Mouse (Mus musculus) frontal cortex, postnatal 10 days (tissue): Measurements from ENCODE around the gene Acss2.

Source experiments
- DNase-seq, 2 experiments: peaks; one replicate each; pipeline ENCODE4 v3.0.0; 2022; ENCODE audit warnings: low spot score in 2 of 2, mixed read lengths in 1 of 2

The Acss2 gene

DNA sequence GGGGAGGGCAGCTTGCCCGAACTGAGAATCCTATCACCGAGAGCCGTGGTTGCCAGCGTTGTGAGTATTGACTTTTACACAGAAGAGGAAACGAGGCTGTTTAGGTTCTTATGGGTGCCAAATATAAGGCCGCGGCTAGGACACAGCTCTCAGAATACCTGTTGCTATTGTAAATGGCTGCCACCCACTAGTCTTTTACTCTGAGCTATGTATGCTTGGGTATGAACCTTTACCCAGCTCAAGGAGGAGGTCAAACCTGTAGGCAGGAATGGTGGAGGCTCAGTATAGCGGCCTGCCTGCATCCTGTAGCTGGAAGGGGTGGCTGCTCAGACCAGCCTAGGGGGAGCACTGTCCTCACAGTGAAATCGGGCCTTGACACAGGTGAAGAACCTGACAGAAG, 110.4 kb downstream of the Acss2 start:
- no peak for DNase-seq

DNA sequence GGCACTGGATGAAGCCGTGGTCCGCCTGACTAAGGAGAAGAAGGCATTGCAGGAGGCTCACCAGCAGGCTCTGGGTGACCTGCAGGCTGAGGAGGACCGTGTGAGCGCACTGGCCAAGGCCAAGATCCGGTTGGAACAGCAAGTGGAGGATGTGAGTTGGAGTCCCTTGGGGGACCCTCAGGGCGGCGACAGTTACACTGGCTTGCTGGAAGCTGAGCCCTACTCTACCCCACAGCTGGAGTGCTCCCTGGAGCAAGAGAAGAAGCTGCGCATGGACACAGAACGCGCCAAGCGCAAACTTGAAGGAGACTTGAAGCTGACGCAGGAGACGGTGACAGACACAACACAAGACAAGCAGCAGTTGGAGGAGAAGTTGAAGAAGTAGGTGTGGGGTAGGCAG, 110.8 kb downstream of the Acss2 start:
- DNase-seq = no peak

DNA sequence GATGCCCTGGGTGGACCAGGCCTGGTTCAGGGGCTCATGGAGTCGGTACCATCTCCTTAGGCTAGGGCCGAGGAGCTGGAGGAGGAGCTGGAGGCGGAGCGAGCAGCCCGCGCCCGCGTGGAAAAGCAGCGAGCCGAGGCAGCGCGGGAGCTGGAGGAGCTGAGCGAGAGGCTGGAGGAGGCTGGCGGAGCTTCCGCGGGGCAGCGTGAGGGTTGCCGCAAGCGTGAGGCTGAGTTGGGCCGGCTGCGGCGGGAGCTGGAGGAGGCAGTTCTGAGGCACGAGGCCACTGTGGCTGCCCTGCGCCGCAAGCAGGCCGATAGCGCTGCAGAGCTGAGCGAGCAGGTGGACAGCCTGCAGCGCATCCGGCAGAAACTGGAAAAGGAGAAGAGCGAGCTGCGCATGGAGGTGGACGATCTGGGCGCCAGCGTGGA, 111.5 kb downstream of the Acss2 start:
- DNase-seq = peak in 1 of 2 experiments; percentile 52

DNA sequence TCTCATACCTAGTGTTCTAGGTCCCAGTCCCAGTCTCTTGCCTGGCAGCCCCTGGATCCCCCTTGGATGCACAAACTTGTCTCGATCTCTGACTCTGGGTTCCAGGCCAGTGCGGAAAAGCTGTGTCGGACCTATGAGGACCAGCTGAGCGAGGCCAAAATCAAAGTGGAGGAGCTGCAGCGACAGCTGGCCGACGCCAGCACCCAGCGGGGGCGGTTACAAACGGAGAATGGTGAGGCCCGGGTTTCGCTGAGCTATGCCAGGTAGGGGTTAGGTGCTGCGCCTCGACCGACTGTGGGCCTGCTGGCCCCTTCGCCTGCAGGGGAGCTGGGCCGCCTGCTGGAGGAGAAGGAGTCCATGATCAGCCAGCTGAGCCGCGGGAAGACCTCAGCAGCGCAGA, 112.4 kb downstream of the Acss2 start:
- no peak for DNase-seq

DNA sequence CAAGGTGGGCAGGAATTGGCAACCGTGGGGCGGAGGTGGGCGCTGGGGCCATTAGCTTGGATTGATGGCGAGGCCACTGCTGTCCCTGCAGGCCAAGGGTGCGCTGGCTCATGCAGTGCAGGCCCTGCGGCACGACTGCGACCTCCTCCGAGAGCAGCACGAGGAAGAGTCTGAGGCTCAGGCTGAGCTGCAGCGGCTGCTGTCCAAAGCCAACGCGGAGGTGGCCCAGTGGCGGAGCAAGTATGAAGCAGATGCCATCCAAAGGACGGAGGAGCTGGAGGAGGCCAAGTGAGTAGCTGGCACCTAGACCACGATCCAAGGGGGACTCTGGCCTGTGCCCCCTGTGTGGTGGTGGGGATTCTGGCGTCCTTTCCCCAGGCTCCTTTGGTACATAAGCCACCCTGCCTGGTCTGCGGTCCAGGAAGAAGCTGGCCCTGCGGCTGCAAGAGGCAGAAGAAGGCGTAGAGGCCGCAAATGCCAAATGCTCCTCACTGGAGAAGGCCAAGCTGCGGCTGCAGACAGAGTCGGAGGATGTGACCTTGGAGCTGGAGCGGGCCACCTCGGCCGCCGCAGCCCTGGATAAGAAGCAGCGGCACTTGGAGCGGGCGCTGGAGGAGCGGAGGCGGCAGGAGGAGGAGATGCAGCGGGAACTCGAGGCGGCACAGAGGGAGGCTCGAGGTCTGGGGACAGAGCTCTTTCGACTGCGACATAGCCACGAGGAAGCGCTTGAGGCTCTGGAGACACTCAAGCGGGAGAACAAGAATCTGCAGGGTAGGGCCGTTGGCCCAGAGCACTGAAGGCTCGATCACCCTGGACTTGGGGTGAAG, 113.1 kb downstream of the Acss2 start:
- DNase-seq = peak in 1 of 2 experiments; percentile 41

DNA sequence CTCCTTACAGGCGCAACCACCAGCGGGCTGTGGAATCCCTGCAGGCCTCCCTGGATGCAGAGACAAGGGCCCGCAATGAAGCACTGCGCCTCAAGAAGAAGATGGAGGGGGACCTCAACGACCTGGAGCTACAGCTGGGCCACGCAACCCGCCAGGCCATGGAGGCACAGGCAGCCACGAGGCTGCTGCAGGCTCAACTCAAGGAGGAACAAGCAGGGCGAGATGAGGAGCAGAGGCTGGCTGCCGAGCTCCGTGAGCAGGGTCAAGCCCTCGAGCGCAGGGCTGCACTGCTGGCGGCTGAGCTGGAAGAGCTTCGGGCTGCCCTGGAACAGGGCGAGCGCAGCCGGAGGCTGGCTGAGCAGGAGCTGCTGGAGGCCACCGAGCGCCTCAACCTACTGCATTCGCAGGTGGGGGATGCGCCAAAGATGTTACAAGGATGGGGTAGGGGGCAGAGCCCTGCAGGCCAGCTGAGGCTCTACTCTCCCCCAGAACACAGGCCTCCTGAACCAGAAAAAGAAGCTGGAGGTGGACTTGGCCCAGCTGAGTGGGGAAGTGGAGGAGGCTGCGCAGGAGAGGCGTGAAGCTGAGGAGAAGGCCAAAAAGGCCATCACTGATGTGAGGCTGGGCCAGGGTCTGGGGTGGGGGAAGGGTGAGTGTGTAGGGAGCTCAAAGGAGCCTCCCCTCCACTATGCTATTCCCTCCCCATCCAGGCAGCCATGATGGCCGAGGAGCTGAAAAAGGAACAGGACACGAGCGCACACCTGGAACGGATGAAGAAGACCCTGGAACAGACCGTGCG, 114.6 kb downstream of the Acss2 start:
- DNase-seq = no peak

DNA sequence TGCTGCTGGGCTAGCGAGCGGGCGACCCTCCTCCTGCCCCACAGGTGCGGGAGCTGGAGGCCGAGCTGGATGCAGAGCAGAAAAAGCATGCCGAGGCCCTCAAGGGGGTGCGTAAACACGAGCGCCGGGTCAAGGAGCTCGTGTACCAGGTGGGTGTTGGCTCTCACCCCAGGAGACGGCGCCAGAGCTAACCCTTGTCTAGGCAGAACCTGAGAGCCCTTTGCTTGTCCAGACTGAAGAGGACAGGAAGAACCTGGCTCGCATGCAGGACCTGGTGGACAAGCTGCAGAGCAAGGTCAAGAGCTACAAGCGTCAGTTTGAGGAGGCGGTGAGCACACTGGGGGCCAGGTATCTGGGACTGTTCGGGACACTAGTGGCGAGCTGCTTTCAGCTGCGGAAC, 115.4 kb downstream of the Acss2 start:
- no peak for DNase-seq

DNA sequence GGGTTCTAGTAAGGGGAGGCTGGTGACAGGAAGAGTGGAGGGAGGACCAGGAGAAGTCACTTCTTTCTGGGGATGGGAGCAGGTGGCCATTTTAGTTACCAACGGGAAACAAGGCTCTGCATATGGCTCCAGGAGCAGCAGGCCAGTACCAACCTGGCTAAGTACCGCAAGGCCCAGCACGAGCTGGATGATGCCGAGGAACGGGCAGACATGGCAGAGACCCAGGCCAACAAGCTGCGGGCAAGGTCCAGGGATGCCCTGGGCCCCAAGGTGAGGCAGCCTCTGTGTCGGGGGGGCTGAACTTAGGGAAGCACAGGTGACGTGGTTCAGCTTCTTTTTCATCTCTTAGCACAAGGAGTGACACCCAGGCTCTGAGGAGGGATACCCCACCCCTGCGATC, 116.0 kb downstream of the Acss2 start:
- DNase-seq = no peak

DNA sequence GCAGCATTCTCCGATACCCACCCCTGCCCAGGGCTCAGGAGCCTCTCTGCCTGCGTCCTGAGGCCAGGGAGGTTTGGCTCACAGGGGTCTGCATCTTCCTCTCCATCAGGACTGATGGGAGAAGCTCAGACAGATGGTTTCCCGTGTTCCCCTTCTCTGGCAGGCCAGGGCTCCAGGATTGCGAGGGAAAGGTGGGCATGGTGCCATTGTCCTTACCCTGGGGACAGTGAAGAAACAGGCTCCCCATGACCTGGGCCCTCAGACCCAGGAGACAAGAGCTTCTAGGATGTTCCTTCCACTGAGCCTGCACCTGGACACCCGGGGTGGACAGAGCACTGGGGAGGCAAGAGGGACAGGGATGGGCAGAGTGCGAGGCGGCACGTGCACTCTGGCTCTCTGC, 116.8 kb downstream of the Acss2 start:
- no peak for DNase-seq
